Mouse (Mus musculus) MEL (cell line): ENCODE results near the gene Prim2. TPM values are rescaled to one million over a fixed set of nuclear protein-coding genes. Genes with fewer than 3 reads are reported as not detected.

Experiments
- DNase-seq: peaks from one replicate; pipeline ENCODE4 v3.0.0; 2011; ENCODE audit warnings: low read depth, low spot score
- H3K27ac ChIP-seq: 2 replicates; pipeline ENCODE4 v1.5.1; 2012; ENCODE audit warnings: low read depth, mild to moderate bottlenecking, control low read depth, low read length, moderate library complexity; ENCODE audit not compliant: control insufficient read depth
- H3K27me3 ChIP-seq, 2 experiments: fragments of 150-350 bp in 1 of 2; sonication (generic) in 1 of 2; 2 replicates each; pipeline ENCODE4 v1.6.1; 2012; ENCODE audit warnings: low read length in 2 of 2, mild to moderate bottlenecking in 2 of 2, improper control_type of control experiment in 1 of 2, moderate library complexity in 1 of 2; ENCODE audit not compliant: insufficient read depth in 2 of 2, control insufficient read depth in 1 of 2
- H3K36me3 ChIP-seq, 2 experiments: 2 replicates each; pipeline ENCODE4 v1.6.1; 2012 to 2014; ENCODE audit warnings: low read length in 2 of 2, improper control_type of control experiment in 1 of 2, inconsistent platforms in 1 of 2, mild to moderate bottlenecking in 1 of 2; ENCODE audit not compliant: insufficient read depth in 2 of 2, control insufficient read depth in 1 of 2
- H3K4me1 ChIP-seq, 2 experiments: fragments of 150-350 bp in 1 of 2; sonication (generic) in 1 of 2; 2 replicates each; pipeline ENCODE4 v1.6.1; 2012; ENCODE audit warnings: low read length in 2 of 2, improper control_type of control experiment in 1 of 2, mild to moderate bottlenecking in 1 of 2; ENCODE audit not compliant: insufficient read depth in 2 of 2, control insufficient read depth in 1 of 2
- H3K4me3 ChIP-seq, 2 experiments: fragments of 150-350 bp in 1 of 2; sonication (generic) in 1 of 2; 2 replicates each; pipeline ENCODE4 v1.5.1; 2012; ENCODE audit warnings: low read depth in 2 of 2, low read length in 2 of 2, mild to moderate bottlenecking in 2 of 2, moderate library complexity in 2 of 2, control low read depth in 1 of 2, improper control_type of control experiment in 1 of 2; ENCODE audit not compliant: control insufficient read depth in 1 of 2, insufficient read depth in 1 of 2
- H3K79me2 ChIP-seq: 2 replicates; pipeline ENCODE4 v1.6.1; 2012; ENCODE audit warnings: mild to moderate bottlenecking, low read length, moderate library complexity; ENCODE audit not compliant: control insufficient read depth, poor library complexity, insufficient read depth
- H3K9ac ChIP-seq: 2 replicates; pipeline ENCODE4 v1.6.1; 2012; ENCODE audit warnings: low read depth, mild to moderate bottlenecking, control low read depth, low read length, moderate library complexity; ENCODE audit not compliant: control insufficient read depth, poor library complexity, severe bottlenecking
- H3K9me3 ChIP-seq: fragments of 150-350 bp; sonication (generic); replicated peaks from 2 replicates; pipeline ENCODE4 v1.6.1; 2012; ENCODE audit warnings: mild to moderate bottlenecking, low read length, improper control_type of control experiment, moderate library complexity; ENCODE audit not compliant: insufficient read depth
- CTCF ChIP-seq, 3 experiments: IDR thresholded peaks in 2 of 3; conservative IDR thresholded peaks in 1 of 3; 2 replicates each; pipeline ENCODE4 v1.5.1; 2011 to 2012; ENCODE audit warnings: low read length in 3 of 3, low read depth in 2 of 3, mild to moderate bottlenecking in 2 of 3, improper control_type of control experiment in 1 of 3, inconsistent platforms in 1 of 3, mixed read lengths in 1 of 3, moderate library complexity in 1 of 3; ENCODE audit not compliant: control insufficient read depth in 1 of 3, insufficient read depth in 1 of 3, poor library complexity in 1 of 3, severe bottlenecking in 1 of 3
- ETS1 ChIP-seq: IDR thresholded peaks from 2 replicates; pipeline ENCODE4 v1.6.1; 2012; ENCODE audit warnings: low read depth, mild to moderate bottlenecking, inconsistent platforms, low read length, improper control_type of control experiment, moderate library complexity
- GABPA ChIP-seq: IDR thresholded peaks from 2 replicates; pipeline ENCODE4 v1.6.1; 2012; ENCODE audit warnings: low read depth, mild to moderate bottlenecking, inconsistent platforms, low read length, improper control_type of control experiment, moderate library complexity
- JUND ChIP-seq: IDR thresholded peaks from 2 replicates; pipeline ENCODE4 v1.6.1; 2011; ENCODE audit warnings: low read depth, mild to moderate bottlenecking, improper control_type of control experiment, low read length
- KAT2A ChIP-seq: conservative IDR thresholded peaks from 2 replicates; pipeline ENCODE4 v1.6.1; 2012; ENCODE audit warnings: low read depth, low read length, improper control_type of control experiment, inconsistent platforms
- MAX ChIP-seq: IDR thresholded peaks from 2 replicates; pipeline ENCODE4 v1.6.1; 2011; ENCODE audit warnings: low read length, improper control_type of control experiment
- MAZ ChIP-seq: IDR thresholded peaks from 2 replicates; pipeline ENCODE4 v1.6.1; 2012; ENCODE audit warnings: low read depth, mild to moderate bottlenecking, inconsistent platforms, low read length, improper control_type of control experiment
- MEF2A ChIP-seq: IDR thresholded peaks from 2 replicates; pipeline ENCODE4 v1.6.1; 2014; ENCODE audit warnings: low read depth, mild to moderate bottlenecking, inconsistent platforms, low read length, improper control_type of control experiment; ENCODE audit not compliant: poor library complexity, insufficient replicate concordance, severe bottlenecking; ENCODE audit errors: extremely low read depth
- NELFE ChIP-seq: IDR thresholded peaks from 2 replicates; pipeline ENCODE4 v1.6.1; 2011; ENCODE audit warnings: low read depth, low read length, improper control_type of control experiment
- NRF1 ChIP-seq: IDR thresholded peaks from 2 replicates; pipeline ENCODE4 v1.6.1; 2014; ENCODE audit warnings: low read depth, mild to moderate bottlenecking, inconsistent platforms, low read length, improper control_type of control experiment, moderate library complexity; ENCODE audit not compliant: poor library complexity, insufficient read depth, severe bottlenecking
- POLR2A ChIP-seq, 2 experiments: IDR thresholded peaks; 2 replicates each; pipeline ENCODE4 v1.6.1; 2011 to 2012; ENCODE audit warnings: low read length in 2 of 2, mild to moderate bottlenecking in 2 of 2, control low read depth in 1 of 2, improper control_type of control experiment in 1 of 2, low read depth in 1 of 2, moderate library complexity in 1 of 2; ENCODE audit not compliant: control insufficient read depth in 1 of 2, insufficient read depth in 1 of 2, poor library complexity in 1 of 2
- RAD21 ChIP-seq: IDR thresholded peaks from 2 replicates; pipeline ENCODE4 v1.6.1; 2011; ENCODE audit warnings: mild to moderate bottlenecking, low read depth, low read length, improper control_type of control experiment
- RCOR1 ChIP-seq: IDR thresholded peaks from 2 replicates; pipeline ENCODE4 v1.6.1; 2012; ENCODE audit warnings: low read depth, mild to moderate bottlenecking, inconsistent platforms, low read length, improper control_type of control experiment
- SMC3 ChIP-seq: IDR thresholded peaks from 2 replicates; pipeline ENCODE4 v1.6.1; 2011; ENCODE audit warnings: low read depth, low read length, improper control_type of control experiment
- TCF12 ChIP-seq: IDR thresholded peaks from 2 replicates; pipeline ENCODE4 v1.6.1; 2014; ENCODE audit warnings: low read depth, mild to moderate bottlenecking, inconsistent platforms, low read length, improper control_type of control experiment, moderate library complexity
- UBTF ChIP-seq: IDR thresholded peaks from 2 replicates; pipeline ENCODE4 v1.6.1; 2012; ENCODE audit warnings: low read depth, mild to moderate bottlenecking, inconsistent platforms, low read length, improper control_type of control experiment, moderate library complexity, borderline replicate concordance; ENCODE audit not compliant: insufficient read depth
- ZMIZ1 ChIP-seq: IDR thresholded peaks from 2 replicates; pipeline ENCODE4 v1.6.1; 2012; ENCODE audit warnings: low read depth, mild to moderate bottlenecking, inconsistent platforms, low read length, improper control_type of control experiment, moderate library complexity
- ZNF384 ChIP-seq: IDR thresholded peaks from 2 replicates; pipeline ENCODE4 v1.6.1; 2012; ENCODE audit warnings: low read depth, mild to moderate bottlenecking, inconsistent platforms, low read length, improper control_type of control experiment
- polyA plus RNA-seq, 2 experiments: library from polyadenylated mRNA; stranded (reverse) in 1 of 2; unstranded in 1 of 2; fragments of >175 nt in 1 of 2; fragments of >200 nt in 1 of 2; gene quantifications; 2 replicates each; pipeline versions ENCODE4 v1.2.1 to v1.2.4; 2012; ENCODE audit warnings: low replicate concordance in 2 of 2, low read depth in 1 of 2; ENCODE audit not compliant: insufficient read length in 2 of 2, insufficient read depth in 1 of 2, missing spikeins in 1 of 2
- total RNA-seq: library from RNA; depleted of rRNA; stranded (reverse); fragments of 300-350 nt; gene quantifications from 2 replicates; pipeline ENCODE4 v1.2.3, GENCODE M21; 2012

The Prim2 gene
- total and polyA plus RNA-seq, 3 experiments, result 36.1 to 48.9 TPM; not detected in 1

- Histone ChIP-seq H3K27ac (no peak overlapping the region), H3K79me2 (peaks cover 2% of the 10 kb centered on the region; the same call in 1 of the 2 replicates), H3K4me1 (no peaks in the 10 kb centered on the region), H3K9me3 (no peaks in the 10 kb centered on the region), H3K36me3 (no peaks in the 10 kb centered on the region), H3K27me3 (no peaks in the 10 kb centered on the region), H3K4me3 (no peak overlapping the region), H3K9ac (no peak overlapping the region)
- TF ChIP-seq MEF2A, result no peak
- no peak for TF ChIP-seq CTCF (IDR thresholded peaks at IDR 0.05 in 2 of 3, conservative IDR thresholded peaks at IDR 0.05 in 1 of 3; ENCODE audit: control insufficient read depth in 1 of 3, insufficient read depth in 1 of 3, low read depth in 2 of 3, low read length in 3 of 3, poor library complexity in 1 of 3, severe bottlenecking in 1 of 3)
- no peak for TF ChIP-seq SMC3
- TF ChIP-seq UBTF, result no peak
- no peak for TF ChIP-seq NELFE
- TF ChIP-seq RCOR1, result no peak
- TF ChIP-seq ETS1, result no peak
- no peak for TF ChIP-seq KAT2A
- no peak for TF ChIP-seq JUND
- no peak for TF ChIP-seq GABPA
- TF ChIP-seq ZMIZ1, result no peak
- no peak for TF ChIP-seq TCF12
- no peak for TF ChIP-seq ZNF384
- TF ChIP-seq MAX, result no peak
- no peak for TF ChIP-seq NRF1
- TF ChIP-seq POLR2A (IDR thresholded peaks at IDR 0.05; ENCODE audit: control insufficient read depth in 1 of 2, insufficient read depth in 1 of 2, low read depth in 1 of 2, low read length in 2 of 2, poor library complexity in 1 of 2), result no peak
- TF ChIP-seq MAZ, result no peak
- DNase-seq, result no peak
These were observed 70.5 kb downstream of the Prim2 start for GRCm38 (mm10) chr1:33599019-33599667.

- peak; percentile 39 for DNase-seq
- H3K9me3 ChIP-seq, result no peaks in the 10 kb centered on the region
These were observed 72.6 kb downstream of the Prim2 start for GRCm38 (mm10) chr1:33597043-33597442.

More at GRCm38 (mm10) chr1:33597043-33597442, 72.6 kb downstream of the Prim2 start:
- no peak overlapping the region for H3K4me3 ChIP-seq
- TF ChIP-seq RAD21 (peak; percentile 19), CTCF (IDR thresholded peaks at IDR 0.05 in 2 of 3, conservative IDR thresholded peaks at IDR 0.05 in 1 of 3; ENCODE audit: control insufficient read depth in 1 of 3, insufficient read depth in 1 of 3, low read depth in 2 of 3, low read length in 3 of 3, poor library complexity in 1 of 3, severe bottlenecking in 1 of 3) (peak in 2 of 3 experiments; percentile 52 to 62; a peak in 4 of 6 replicates), NELFE (no peak), JUND (no peak), SMC3 (peak; percentile 37), ZNF384 (peak; percentile 35), ZMIZ1 (no peak)
- peaks cover 2 to 5% of the 10 kb centered on the region in 2 experiments; a peak in 3 of 4 replicates for H3K4me1 ChIP-seq
- no peaks in the 10 kb centered on the region for H3K27me3 ChIP-seq
- H3K79me2 ChIP-seq, result peaks cover 2% of the 10 kb centered on the region; the same call in 1 of the 2 replicates
- no peak overlapping the region for H3K9ac ChIP-seq
- H3K27ac ChIP-seq, result no peak overlapping the region
- peaks cover 0 to 5% of the 10 kb centered on the region in 2 experiments; a peak in 3 of 4 replicates for H3K36me3 ChIP-seq
